Mouse (Mus musculus) mammary gland, adult 2 months (tissue): Measurements from ENCODE around the gene Ift46. TPM values are rescaled to one million over a fixed set of nuclear protein-coding genes. Genes with fewer than 3 reads are reported as not detected.

Experiments
- polyA plus RNA-seq: library from polyadenylated mRNA; depleted of rRNA; stranded (reverse); fragments of >200 nt; gene quantifications from 2 replicates; pipeline ENCODE4 v1.2.3, GENCODE M21; 2012; ENCODE audit warnings: low replicate concordance; rRNA removed

The Ift46 gene
- 30.2 and 58.7 TPM in 2 replicates for polyA plus RNA-seq

DNA sequence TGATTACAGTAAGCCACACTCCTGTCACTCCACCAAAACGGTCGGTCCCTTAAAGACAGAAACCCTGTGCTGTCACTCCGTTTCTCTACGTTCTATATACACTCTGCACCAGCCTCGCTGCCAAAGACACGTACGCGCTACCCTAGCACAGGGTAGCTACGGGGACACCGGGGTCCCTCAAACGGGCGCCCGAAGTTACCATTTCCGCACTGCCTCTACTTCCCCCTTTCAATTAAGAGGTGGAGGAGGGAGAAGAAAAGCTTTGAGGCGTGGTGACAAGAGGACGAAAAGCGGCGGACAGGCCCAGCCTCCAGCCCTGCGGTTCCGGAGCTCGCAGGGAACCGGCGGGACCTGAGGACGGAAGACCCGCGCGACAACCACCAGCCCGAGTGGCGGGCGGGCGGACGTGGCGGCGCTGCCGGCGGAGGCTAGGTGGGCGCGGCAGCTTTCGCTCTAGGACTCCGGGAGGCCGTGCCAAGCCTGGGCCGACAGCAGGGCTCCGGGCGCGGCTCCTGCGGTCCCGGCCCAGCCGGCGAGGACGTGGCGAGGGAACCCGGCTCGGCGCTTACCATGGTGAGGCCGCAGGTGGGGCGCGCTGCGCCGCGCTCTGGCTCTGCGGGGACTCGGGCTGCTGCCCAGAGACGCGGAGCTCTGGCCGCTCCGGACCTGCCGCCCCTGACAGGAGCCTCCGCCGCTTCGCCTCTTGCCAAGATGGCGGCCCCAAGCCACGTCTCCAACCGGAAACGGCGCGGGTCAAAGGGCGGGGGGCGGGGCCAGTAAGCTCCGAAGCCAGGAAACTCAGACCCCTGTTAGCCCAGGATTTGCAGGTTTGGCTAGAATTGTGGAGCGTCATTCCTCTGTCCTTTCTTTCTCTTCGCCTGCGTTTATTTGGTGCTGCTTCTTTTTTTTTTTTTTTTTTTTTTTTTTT is at the start of gene Ift46, which contains the start of gene Arcn1:
Gene Ift46, plus strand, starts transcription at position 808 of the 928 bp plus-strand sequence.
Gene Arcn1, minus strand, starts transcription at position 745 of the 928 bp plus-strand sequence.

DNA sequence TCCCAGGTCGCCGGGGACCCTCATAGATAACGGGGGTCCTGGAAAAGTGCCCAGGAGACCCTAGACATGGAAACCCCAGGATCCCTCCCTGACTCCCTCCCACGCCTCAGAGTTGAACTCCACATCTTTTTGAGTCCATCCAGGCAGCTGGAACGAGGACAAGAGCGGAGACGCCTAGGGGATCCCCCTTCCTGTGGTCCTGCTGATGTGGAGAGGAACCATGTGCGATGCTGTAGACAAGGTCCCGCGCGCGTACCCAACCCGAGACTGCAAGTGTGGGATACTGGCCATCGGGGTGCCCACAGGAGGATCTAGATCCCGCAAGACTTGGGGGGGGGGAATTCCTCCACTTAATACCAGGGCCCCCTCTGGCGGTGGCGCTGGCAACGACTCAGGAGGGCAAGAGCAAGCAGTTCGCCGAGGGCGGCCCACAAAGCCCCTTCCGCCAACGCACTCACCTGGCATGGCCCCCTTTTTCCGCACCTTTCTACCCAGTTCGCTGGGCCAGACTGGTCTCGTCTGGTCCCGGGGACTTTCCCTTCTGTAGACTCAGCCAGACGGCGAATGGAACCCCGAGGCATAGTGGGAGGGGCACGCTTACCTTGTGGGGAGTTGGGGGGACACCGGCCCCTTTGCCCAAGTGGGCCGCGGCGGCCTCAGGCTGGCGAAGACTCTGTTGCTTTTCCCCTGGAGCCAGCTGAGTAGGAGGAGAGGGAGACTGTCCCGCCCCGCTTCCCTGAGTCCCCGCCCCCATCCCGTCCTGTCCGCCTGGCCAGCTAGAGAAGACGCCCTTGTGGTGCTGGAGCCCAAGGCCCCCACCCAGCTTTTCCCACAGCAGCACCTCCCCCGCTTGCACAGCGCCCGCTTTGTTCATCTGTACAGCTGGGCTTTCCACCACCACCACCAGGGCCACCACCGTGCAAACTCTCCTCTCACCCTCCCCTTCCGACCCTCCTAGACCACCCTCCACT is 32.9 kb upstream of the Ift46 start, which contains the start of gene Phldb1:
Gene Phldb1, minus strand, starts transcription at position 675 of the 971 bp plus-strand sequence.

GRCm38 (mm10) chr9:44799102-44799957 is 31.6 kb downstream of the Ift46 start, which contains the start of gene Tmem25:
TSS of gene Tmem25 (minus strand) at chr9:44799307.

DNA sequence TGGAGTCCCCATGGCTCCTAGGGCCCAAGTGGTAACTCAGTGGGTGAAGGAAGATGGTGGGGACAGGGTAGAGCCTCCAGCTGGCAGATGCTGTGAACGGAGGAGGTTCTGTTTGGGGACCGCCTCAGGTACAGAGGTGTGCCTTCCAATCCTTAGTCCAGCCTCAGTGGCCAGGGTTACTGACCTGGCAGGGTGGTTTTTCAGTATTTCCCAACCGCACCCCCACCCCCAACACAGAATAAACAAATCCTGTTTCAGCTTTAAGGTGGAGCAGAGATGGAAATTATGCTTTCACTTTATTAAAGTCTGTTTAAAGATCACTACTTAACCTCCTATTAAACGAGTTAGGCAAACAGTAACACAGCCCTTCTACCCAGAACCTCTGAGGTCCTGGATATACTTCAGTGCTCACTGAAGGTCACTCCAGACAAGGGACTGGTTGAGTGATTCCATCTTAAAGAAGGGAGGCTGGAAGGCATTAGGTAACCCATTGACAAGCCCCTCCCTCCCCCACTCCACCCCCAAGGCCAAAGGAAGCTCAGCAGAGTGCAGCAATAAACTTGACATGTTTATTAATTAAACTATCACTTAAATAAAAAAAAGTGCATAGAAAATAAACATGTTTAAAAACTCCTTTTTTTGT is 35.2 kb downstream of the Ift46 start, which contains the start of gene Ttc36:
Gene Ttc36, minus strand, starts transcription at position 265 of the 643 bp plus-strand sequence.

Other genes starting within 250 kb of the Ift46 start
- gene Cxcr5, start 206.0 kb upstream of the Ift46 start, polyA plus RNA-seq: 30.5 and 43.7 TPM in 2 replicates
- 15.0 and 19.0 TPM in 2 replicates for gene Ddx6, start 163.0 kb upstream of the Ift46 start, polyA plus RNA-seq
- gene Treh, start 94.7 kb upstream of the Ift46 start, polyA plus RNA-seq: not detected in 2 replicates
- 131 and 231 TPM in 2 replicates for gene Phldb1, start 32.7 kb upstream of the Ift46 start, polyA plus RNA-seq
- gene Arcn1, start 63 bp upstream of the Ift46 start, polyA plus RNA-seq: 25.5 and 56.3 TPM in 2 replicates
- gene Tmem25, start 31.4 kb downstream of the Ift46 start, polyA plus RNA-seq: 1.5 and 9.2 TPM in 2 replicates
- 5.0 and 22.1 TPM in 2 replicates for gene Ttc36, start 35.2 kb downstream of the Ift46 start, polyA plus RNA-seq
- gene Kmt2a, start 113.4 kb downstream of the Ift46 start, polyA plus RNA-seq: 24.2 and 30.6 TPM in 2 replicates
- gene Atp5l, start 152.8 kb downstream of the Ift46 start, polyA plus RNA-seq: 132 and 348 TPM in 2 replicates
- 9.0 and 19.2 TPM in 2 replicates for gene Ube4a, start 197.7 kb downstream of the Ift46 start, polyA plus RNA-seq
- gene Cd3g, start 212.5 kb downstream of the Ift46 start, polyA plus RNA-seq: 12.5 and 15.6 TPM in 2 replicates
- 18.0 and 23.5 TPM in 2 replicates for gene Cd3d, start 213.9 kb downstream of the Ift46 start, polyA plus RNA-seq
- 28.6 and 38.7 TPM in 2 replicates for gene Cd3e, start 241.7 kb downstream of the Ift46 start, polyA plus RNA-seq